Mouse (Mus musculus): Measurements from ENCODE around the gene Fcer1g. TPM values are rescaled to one million over a fixed set of nuclear protein-coding genes. Genes with fewer than 3 reads are reported as not detected.

Gene Fcer1g
- polyA plus RNA-seq, 1 experiment, result 40.7 TPM

GRCm38 (mm10) chr1:171223168-171223567 lies 11.0 kb downstream of the Fcer1g start:
- Histone ChIP-seq H3K4me1 (ENCODE audit: control insufficient read depth, insufficient read depth, low read length) (no peaks in the 10 kb centered on the region), H3K4me3 (ENCODE audit: insufficient read depth, low read length) (no peak overlapping the region), H3K27ac (ENCODE audit: insufficient read depth, low read length) (no peak overlapping the region)
- TF ChIP-seq CTCF (IDR thresholded peaks at IDR 0.05; ENCODE audit: extremely low read depth, insufficient read depth, low read length) (no peak), POLR2A (IDR thresholded peaks at IDR 0.05; ENCODE audit: extremely low read depth, insufficient read depth, low read length) (no peak)

- Histone ChIP-seq H3K4me3 (ENCODE audit: insufficient read depth, low read length) (peak within 1 kb of the TSS; percentile 46), H3K4me1 (ENCODE audit: control insufficient read depth, insufficient read depth, low read length) (no peaks in the 10 kb centered on the region), H3K27ac (ENCODE audit: insufficient read depth, low read length) (no peak within 1 kb of the TSS)
- TF ChIP-seq CTCF (IDR thresholded peaks at IDR 0.05; ENCODE audit: extremely low read depth, insufficient read depth, low read length), result peak; percentile 38; the same call in 1 of the 2 replicates
- peak; percentile 74 for TF ChIP-seq POLR2A (IDR thresholded peaks at IDR 0.05; ENCODE audit: extremely low read depth, insufficient read depth, low read length)
Measured at GRCm38 (mm10) chr1:171222238-171223155, 11.7 kb downstream of the Fcer1g start, which contains the start of gene Tomm40l. Gene Tomm40l, minus strand, starts transcription at chr1:171222514.

- Histone ChIP-seq H3K4me3 (ENCODE audit: insufficient read depth, low read length) (peak overlapping the region; percentile 46), H3K4me1 (ENCODE audit: control insufficient read depth, insufficient read depth, low read length) (no peaks in the 10 kb centered on the region), H3K27ac (ENCODE audit: insufficient read depth, low read length) (no peak overlapping the region)
- TF ChIP-seq POLR2A (IDR thresholded peaks at IDR 0.05; ENCODE audit: extremely low read depth, insufficient read depth, low read length) (no peak), CTCF (IDR thresholded peaks at IDR 0.05; ENCODE audit: extremely low read depth, insufficient read depth, low read length) (no peak)
Measured at GRCm38 (mm10) chr1:171221281-171222193, 12.6 kb downstream of the Fcer1g start.

GRCm38 (mm10) chr1:171220871-171221270 lies 13.3 kb downstream of the Fcer1g start:
- TF ChIP-seq POLR2A (IDR thresholded peaks at IDR 0.05; ENCODE audit: extremely low read depth, insufficient read depth, low read length), result 0 out of 2 replicates have a peak, but pooled peaks have one; percentile 14
- TF ChIP-seq CTCF (IDR thresholded peaks at IDR 0.05; ENCODE audit: extremely low read depth, insufficient read depth, low read length), result peak; percentile 95
- H3K4me3 ChIP-seq (ENCODE audit: insufficient read depth, low read length), result peak overlapping the region; percentile 46; the same call in 1 of the 2 replicates
- H3K27ac ChIP-seq (ENCODE audit: insufficient read depth, low read length), result no peak overlapping the region
- H3K4me1 ChIP-seq (ENCODE audit: control insufficient read depth, insufficient read depth, low read length), result no peaks in the 10 kb centered on the region

GRCm38 (mm10) chr1:171216241-171216955 lies 17.8 kb downstream of the Fcer1g start:
- Histone ChIP-seq H3K4me1 (ENCODE audit: control insufficient read depth, insufficient read depth, low read length) (no peaks in the 10 kb centered on the region), H3K4me3 (ENCODE audit: insufficient read depth, low read length) (no peak overlapping the region), H3K27ac (ENCODE audit: insufficient read depth, low read length) (no peak overlapping the region)
- TF ChIP-seq POLR2A (IDR thresholded peaks at IDR 0.05; ENCODE audit: extremely low read depth, insufficient read depth, low read length) (no peak), CTCF (IDR thresholded peaks at IDR 0.05; ENCODE audit: extremely low read depth, insufficient read depth, low read length) (no peak)

GRCm38 (mm10) chr1:171213801-171214496 lies 20.2 kb downstream of the Fcer1g start, which contains the start of gene Nr1i3:
Gene Nr1i3, plus strand, starts transcription at chr1:171213970.
- TF ChIP-seq CTCF (IDR thresholded peaks at IDR 0.05; ENCODE audit: extremely low read depth, insufficient read depth, low read length), result no peak
- no peak for TF ChIP-seq POLR2A (IDR thresholded peaks at IDR 0.05; ENCODE audit: extremely low read depth, insufficient read depth, low read length)
- Histone ChIP-seq H3K27ac (ENCODE audit: insufficient read depth, low read length) (no peak within 1 kb of the TSS), H3K4me3 (ENCODE audit: insufficient read depth, low read length) (no peak within 1 kb of the TSS), H3K4me1 (ENCODE audit: control insufficient read depth, insufficient read depth, low read length) (no peaks in the 10 kb centered on the region)

GRCm38 (mm10) chr1:171212854-171213253 lies 21.3 kb downstream of the Fcer1g start:
- Histone ChIP-seq H3K4me1 (ENCODE audit: control insufficient read depth, insufficient read depth, low read length) (no peaks in the 10 kb centered on the region), H3K27ac (ENCODE audit: insufficient read depth, low read length) (no peak overlapping the region)
- TF ChIP-seq POLR2A (IDR thresholded peaks at IDR 0.05; ENCODE audit: extremely low read depth, insufficient read depth, low read length), result no peak
- no peak for TF ChIP-seq CTCF (IDR thresholded peaks at IDR 0.05; ENCODE audit: extremely low read depth, insufficient read depth, low read length)

GRCm38 (mm10) chr1:171209409-171209808 lies 24.8 kb downstream of the Fcer1g start:
- Histone ChIP-seq H3K4me3 (ENCODE audit: insufficient read depth, low read length) (no peak overlapping the region), H3K4me1 (ENCODE audit: control insufficient read depth, insufficient read depth, low read length) (no peaks in the 10 kb centered on the region), H3K27ac (ENCODE audit: insufficient read depth, low read length) (no peak overlapping the region)
- no peak for TF ChIP-seq POLR2A (IDR thresholded peaks at IDR 0.05; ENCODE audit: extremely low read depth, insufficient read depth, low read length)
- TF ChIP-seq CTCF (IDR thresholded peaks at IDR 0.05; ENCODE audit: extremely low read depth, insufficient read depth, low read length), result no peak

More at GRCm38 (mm10) chr1:171212854-171213253, 21.3 kb downstream of the Fcer1g start:
- H3K4me3 ChIP-seq (ENCODE audit: insufficient read depth, low read length), result no peak overlapping the region

Data from cortical plate, adult 2 months (tissue).